Mouse (Mus musculus): ENCODE results near the gene Rnf4. TPM values are rescaled to one million over a fixed set of nuclear protein-coding genes. Genes with fewer than 3 reads are reported as not detected.

Rnf4 gene
- polyA plus RNA-seq, 1 experiment, result 80.0 TPM

GRCm38 (mm10) chr5:34395850-34396540 lies 59.9 kb downstream of the Rnf4 start:
- DNase-seq, result peak in 1 of 2 experiments; percentile 29
- H3K4me3 ChIP-seq (replicated peaks; ENCODE audit: insufficient read depth, low read depth, low read length), result no peak overlapping the region
- 43% methylated on average over 2 of the region's 2 CpGs for WGBS
- H3K27ac ChIP-seq (ENCODE audit: insufficient read depth, low read length), result no peak overlapping the region
- no peaks in the 10 kb centered on the region for H3K27me3 ChIP-seq (ENCODE audit: control insufficient read depth, insufficient read depth, low read length)
- H3K4me1 ChIP-seq (ENCODE audit: control insufficient read depth, insufficient read depth, low read length), result peaks cover 18% of the 10 kb centered on the region
- no peak for TF ChIP-seq POLR2A (IDR thresholded peaks at IDR 0.05; ENCODE audit: borderline replicate concordance, insufficient read depth, low read length)
- no peak for TF ChIP-seq CTCF (IDR thresholded peaks at IDR 0.05; ENCODE audit: borderline replicate concordance, insufficient read depth, low read depth, low read length)

GRCm38 (mm10) chr5:34397866-34398265 lies 61.8 kb downstream of the Rnf4 start:
- WGBS, result 78% methylated on average over 2 of the region's 2 CpGs
- TF ChIP-seq POLR2A (IDR thresholded peaks at IDR 0.05; ENCODE audit: borderline replicate concordance, insufficient read depth, low read length) (no peak), CTCF (IDR thresholded peaks at IDR 0.05; ENCODE audit: borderline replicate concordance, insufficient read depth, low read depth, low read length) (no peak)
- no peak overlapping the region for H3K4me3 ChIP-seq (replicated peaks; ENCODE audit: insufficient read depth, low read depth, low read length)
- no peak for DNase-seq
- H3K27me3 ChIP-seq (ENCODE audit: control insufficient read depth, insufficient read depth, low read length), result no peaks in the 10 kb centered on the region
- H3K27ac ChIP-seq (ENCODE audit: insufficient read depth, low read length), result 0 out of 2 replicates have a peak overlapping the region, but pooled peaks have one; percentile 43
- H3K4me1 ChIP-seq (ENCODE audit: control insufficient read depth, insufficient read depth, low read length), result peaks cover 18% of the 10 kb centered on the region

- peak; percentile 44 to 75 for DNase-seq
- H3K27me3 ChIP-seq (ENCODE audit: control insufficient read depth, insufficient read depth, low read length), result no peaks in the 10 kb centered on the region
- 20% methylated on average over 1 of the region's 1 CpGs for WGBS
- H3K27ac ChIP-seq (ENCODE audit: insufficient read depth, low read length), result no peak overlapping the region
- no peak overlapping the region for H3K4me3 ChIP-seq (replicated peaks; ENCODE audit: insufficient read depth, low read depth, low read length)
- TF ChIP-seq POLR2A (IDR thresholded peaks at IDR 0.05; ENCODE audit: borderline replicate concordance, insufficient read depth, low read length) (no peak), CTCF (IDR thresholded peaks at IDR 0.05; ENCODE audit: borderline replicate concordance, insufficient read depth, low read depth, low read length) (no peak)
- H3K4me1 ChIP-seq (ENCODE audit: control insufficient read depth, insufficient read depth, low read length), result peaks cover 18% of the 10 kb centered on the region
Observed at GRCm38 (mm10) chr5:34398326-34398725, 62.2 kb downstream of the Rnf4 start.

Other genes with a start within 250 kb of the Rnf4 start
- gene Poln, start 166.8 kb upstream of the Rnf4 start, polyA plus RNA-seq (2012; rRNA removed), result 0.82 and 1.0 TPM in 2 replicates
- 11.0 TPM in 2 replicates for gene Haus3, start 166.8 kb upstream of the Rnf4 start, polyA plus RNA-seq (2012; rRNA removed)
- gene Mxd4, start 148.6 kb upstream of the Rnf4 start, polyA plus RNA-seq (2012; rRNA removed), result 91.6 and 96.5 TPM in 2 replicates
- 62.9 and 69.5 TPM in 2 replicates for gene Zfyve28, start 47.8 kb upstream of the Rnf4 start, polyA plus RNA-seq (2012; rRNA removed)
- 1.4 and 1.7 TPM in 2 replicates for gene Cfap99, start 47.7 kb upstream of the Rnf4 start, polyA plus RNA-seq (2012; rRNA removed)
- 45.5 and 52.2 TPM in 2 replicates for gene Fam193a, start 33.6 kb downstream of the Rnf4 start, polyA plus RNA-seq (2012; rRNA removed)
- gene Tnip2, start 177.7 kb downstream of the Rnf4 start, polyA plus RNA-seq (2012; rRNA removed), result 9.6 and 10.0 TPM in 2 replicates
- gene Sh3bp2, start 189.5 kb downstream of the Rnf4 start, polyA plus RNA-seq (2012; rRNA removed), result 3.2 and 3.6 TPM in 2 replicates
- gene Add1, start 237.4 kb downstream of the Rnf4 start, polyA plus RNA-seq (2012; rRNA removed), result 303 and 315 TPM in 2 replicates